Mouse (Mus musculus): Measurements from ENCODE around the gene Vps29. TPM values are rescaled to one million over a fixed set of nuclear protein-coding genes. Genes with fewer than 3 reads are reported as not detected.

Gene Vps29
- 147 and 207 TPM in 2 replicates for total RNA-seq (2014; fragmentation: Nextera tagmentation)
- 228 and 249 TPM in 2 replicates for total RNA-seq (2017)
- 9.8 and 13.5 TPM in 2 replicates for polyA plus RNA-seq (2012)

DNA sequence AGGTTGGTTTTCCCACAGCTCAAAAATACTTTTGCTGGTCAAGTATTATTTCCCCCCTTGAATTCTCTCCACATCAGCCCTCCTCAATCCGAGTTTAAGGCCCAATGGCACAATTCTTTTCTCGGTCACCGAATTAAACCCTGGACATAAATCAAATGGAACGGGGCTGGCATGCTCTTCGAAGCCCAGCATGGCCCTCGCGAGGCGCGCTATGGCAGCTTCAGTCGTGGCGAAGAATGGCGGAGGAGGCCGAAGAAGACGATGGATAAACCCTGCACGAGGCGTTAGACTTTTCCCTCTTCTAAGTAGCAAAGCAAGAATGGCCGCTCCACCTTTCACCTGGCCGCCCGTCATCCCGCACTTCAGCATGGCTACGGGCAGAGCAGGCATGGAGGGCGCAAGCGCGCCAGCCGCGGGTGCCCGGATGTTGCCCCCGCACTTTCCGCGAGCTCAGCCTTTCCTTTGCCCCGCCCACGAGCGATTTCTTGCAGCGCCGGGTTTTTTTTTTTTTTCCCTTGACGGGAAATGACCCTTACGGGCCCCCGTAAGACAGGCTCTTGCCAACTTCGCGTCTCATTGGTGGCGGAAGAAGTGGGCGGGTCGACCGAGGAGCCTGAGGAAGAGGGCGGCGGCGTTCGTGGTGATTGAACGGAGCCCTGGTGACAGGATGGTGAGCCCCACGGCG is at the start of gene Vps29, which contains the start of gene Rad9b:
Gene Vps29 (plus strand): TSS at position 563 of the 685 bp plus-strand sequence.
Gene Rad9b (minus strand): TSS at position 427 of the 685 bp plus-strand sequence.
- no peaks in the 10 kb centered on the region for H3K9me3 ChIP-seq (replicated peaks)
- H3K4me1 ChIP-seq (ENCODE audit: insufficient read depth, low read depth, low read length): peaks cover 26% of the 10 kb centered on the region
- no peaks in the 10 kb centered on the region for H3K27me3 ChIP-seq (ENCODE audit: insufficient read depth, low read length)
- H3K4me3 ChIP-seq (ENCODE audit: low read depth, low read length): peak within 1 kb of the TSS; percentile 93
- DNase-seq (ENCODE audit: low spot score) (peak; percentile 90), ATAC-seq (ENCODE audit: extremely low read depth, insufficient number of reproducible peaks, low FRiP score, poor library complexity, severe bottlenecking) (peak; percentile 90)
- H3K36me3 ChIP-seq (replicated peaks): peaks cover 42% of the 10 kb centered on the region
- TF ChIP-seq GATA1 (IDR thresholded peaks at IDR 0.05; ENCODE audit: borderline replicate concordance, low read length) (no peak), CTCF (IDR thresholded peaks at IDR 0.05; ENCODE audit: low read depth, low read length) (no peak), GATA2 (IDR thresholded peaks at IDR 0.05; ENCODE audit: borderline replicate concordance, low read depth, low read length) (no peak), TAL1 (conservative IDR thresholded peaks at IDR 0.05; ENCODE audit: low read depth, low read length) (no peak), POLR2AphosphoS5 (IDR thresholded peaks at IDR 0.05; ENCODE audit: insufficient replicate concordance, low read depth, low read length) (no peak)

DNA sequence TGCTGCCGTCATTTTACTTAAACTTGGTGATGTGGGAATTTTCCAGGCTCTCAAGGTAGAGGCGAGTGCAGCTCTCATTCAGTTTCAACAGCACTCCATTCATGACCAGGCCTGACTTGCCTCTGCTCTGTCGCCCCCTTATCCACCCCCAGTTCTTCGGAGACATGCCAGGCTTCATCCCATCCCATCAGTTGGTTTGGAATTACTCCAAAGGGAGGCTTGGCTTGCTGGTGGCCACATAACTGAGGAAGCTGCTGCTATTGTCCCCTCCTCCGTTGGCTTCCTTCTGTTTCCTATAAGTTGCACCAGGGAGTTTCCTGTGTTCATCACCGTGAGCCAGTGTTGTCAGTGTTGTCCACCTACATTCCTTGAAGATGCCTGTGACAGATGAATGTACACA is 49.6 kb upstream of the Vps29 start:
- no peaks in the 10 kb centered on the region for H3K9me3 ChIP-seq (replicated peaks)
- H3K36me3 ChIP-seq (replicated peaks): peaks cover 85% of the 10 kb centered on the region
- H3K4me1 ChIP-seq (ENCODE audit: insufficient read depth, low read depth, low read length): peaks cover 24% of the 10 kb centered on the region
- ATAC-seq (ENCODE audit: extremely low read depth, insufficient number of reproducible peaks, low FRiP score, poor library complexity, severe bottlenecking): no peak
- no peak overlapping the region for H3K4me3 ChIP-seq (ENCODE audit: low read depth, low read length)
- DNase-seq (ENCODE audit: low spot score): no peak
- TF ChIP-seq CTCF (IDR thresholded peaks at IDR 0.05; ENCODE audit: low read depth, low read length) (no peak), POLR2AphosphoS5 (IDR thresholded peaks at IDR 0.05; ENCODE audit: insufficient replicate concordance, low read depth, low read length) (no peak), GATA2 (IDR thresholded peaks at IDR 0.05; ENCODE audit: borderline replicate concordance, low read depth, low read length) (no peak), GATA1 (IDR thresholded peaks at IDR 0.05; ENCODE audit: borderline replicate concordance, low read length) (no peak), TAL1 (conservative IDR thresholded peaks at IDR 0.05; ENCODE audit: low read depth, low read length) (no peak)
- H3K27me3 ChIP-seq (ENCODE audit: insufficient read depth, low read length): no peaks in the 10 kb centered on the region

- no peak for DNase-seq (ENCODE audit: low spot score)
- Histone ChIP-seq H3K4me3 (ENCODE audit: low read depth, low read length) (no peak overlapping the region), H3K36me3 (replicated peaks) (peaks cover 80% of the 10 kb centered on the region), H3K9me3 (replicated peaks) (no peaks in the 10 kb centered on the region), H3K27me3 (ENCODE audit: insufficient read depth, low read length) (no peaks in the 10 kb centered on the region), H3K4me1 (ENCODE audit: insufficient read depth, low read depth, low read length) (peaks cover 24% of the 10 kb centered on the region)
- no peak for TF ChIP-seq CTCF (IDR thresholded peaks at IDR 0.05; ENCODE audit: low read depth, low read length)
- TF ChIP-seq POLR2AphosphoS5 (IDR thresholded peaks at IDR 0.05; ENCODE audit: insufficient replicate concordance, low read depth, low read length): no peak
- no peak for TF ChIP-seq GATA2 (IDR thresholded peaks at IDR 0.05; ENCODE audit: borderline replicate concordance, low read depth, low read length)
- no peak for TF ChIP-seq GATA1 (IDR thresholded peaks at IDR 0.05; ENCODE audit: borderline replicate concordance, low read length)
- no peak for TF ChIP-seq TAL1 (conservative IDR thresholded peaks at IDR 0.05; ENCODE audit: low read depth, low read length)
- no peak for ATAC-seq (ENCODE audit: extremely low read depth, insufficient number of reproducible peaks, low FRiP score, poor library complexity, severe bottlenecking)
Measured at GRCm38 (mm10) chr5:122305472-122305871, 48.7 kb upstream of the Vps29 start.

- ATAC-seq (ENCODE audit: extremely low read depth, insufficient number of reproducible peaks, low FRiP score, poor library complexity, severe bottlenecking): no peak
- no peaks in the 10 kb centered on the region for H3K9me3 ChIP-seq (replicated peaks)
- H3K36me3 ChIP-seq (replicated peaks): peaks cover 85% of the 10 kb centered on the region
- H3K27me3 ChIP-seq (ENCODE audit: insufficient read depth, low read length): no peaks in the 10 kb centered on the region
- DNase-seq (ENCODE audit: low spot score): no peak
- H3K4me1 ChIP-seq (ENCODE audit: insufficient read depth, low read depth, low read length): peaks cover 24% of the 10 kb centered on the region
- H3K4me3 ChIP-seq (ENCODE audit: low read depth, low read length): no peak overlapping the region
- TF ChIP-seq CTCF (IDR thresholded peaks at IDR 0.05; ENCODE audit: low read depth, low read length): no peak
- TF ChIP-seq GATA2 (IDR thresholded peaks at IDR 0.05; ENCODE audit: borderline replicate concordance, low read depth, low read length): no peak
- no peak for TF ChIP-seq GATA1 (IDR thresholded peaks at IDR 0.05; ENCODE audit: borderline replicate concordance, low read length)
- TF ChIP-seq TAL1 (conservative IDR thresholded peaks at IDR 0.05; ENCODE audit: low read depth, low read length): no peak
- TF ChIP-seq POLR2AphosphoS5 (IDR thresholded peaks at IDR 0.05; ENCODE audit: insufficient replicate concordance, low read depth, low read length): no peak
Measured at GRCm38 (mm10) chr5:122306536-122306935, 47.6 kb upstream of the Vps29 start.

DNA sequence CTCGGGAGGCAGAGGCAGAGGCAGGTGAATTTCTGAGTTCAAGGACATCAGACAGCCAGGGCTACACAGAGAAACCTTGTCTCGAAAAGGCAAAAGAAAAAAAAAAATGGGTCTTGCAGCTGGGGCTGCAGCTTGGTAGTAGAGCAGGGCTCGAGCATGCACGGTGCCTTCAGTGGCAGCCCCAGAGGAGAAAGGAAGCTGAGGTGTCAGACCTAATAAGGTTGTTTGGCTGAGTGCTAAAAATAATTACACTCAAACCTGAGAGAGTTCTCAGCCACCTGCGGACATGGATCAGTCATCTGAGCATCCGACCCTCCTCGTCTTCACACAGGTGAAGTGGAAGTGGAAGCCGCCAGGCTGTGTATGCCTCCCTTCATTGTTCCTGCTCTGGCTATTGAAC is 43.5 kb upstream of the Vps29 start:
- TF ChIP-seq TAL1 (conservative IDR thresholded peaks at IDR 0.05; ENCODE audit: low read depth, low read length) (no peak), GATA2 (IDR thresholded peaks at IDR 0.05; ENCODE audit: borderline replicate concordance, low read depth, low read length) (no peak), GATA1 (IDR thresholded peaks at IDR 0.05; ENCODE audit: borderline replicate concordance, low read length) (no peak), POLR2AphosphoS5 (IDR thresholded peaks at IDR 0.05; ENCODE audit: insufficient replicate concordance, low read depth, low read length) (no peak), CTCF (IDR thresholded peaks at IDR 0.05; ENCODE audit: low read depth, low read length) (no peak)
- no peak overlapping the region for H3K4me3 ChIP-seq (ENCODE audit: low read depth, low read length)
- peaks cover 13% of the 10 kb centered on the region for H3K4me1 ChIP-seq (ENCODE audit: insufficient read depth, low read depth, low read length)
- ATAC-seq (ENCODE audit: extremely low read depth, insufficient number of reproducible peaks, low FRiP score, poor library complexity, severe bottlenecking) (no peak), DNase-seq (ENCODE audit: low spot score) (no peak)
- no peaks in the 10 kb centered on the region for H3K9me3 ChIP-seq (replicated peaks)
- no peaks in the 10 kb centered on the region for H3K27me3 ChIP-seq (ENCODE audit: insufficient read depth, low read length)
- peaks cover 89% of the 10 kb centered on the region for H3K36me3 ChIP-seq (replicated peaks)

- H3K9me3 ChIP-seq (replicated peaks): no peaks in the 10 kb centered on the region
- no peak for TF ChIP-seq TAL1 (conservative IDR thresholded peaks at IDR 0.05; ENCODE audit: low read depth, low read length)
- no peak for TF ChIP-seq POLR2AphosphoS5 (IDR thresholded peaks at IDR 0.05; ENCODE audit: insufficient replicate concordance, low read depth, low read length)
- no peak for TF ChIP-seq CTCF (IDR thresholded peaks at IDR 0.05; ENCODE audit: low read depth, low read length)
- no peak for TF ChIP-seq GATA1 (IDR thresholded peaks at IDR 0.05; ENCODE audit: borderline replicate concordance, low read length)
- no peak for TF ChIP-seq GATA2 (IDR thresholded peaks at IDR 0.05; ENCODE audit: borderline replicate concordance, low read depth, low read length)
- DNase-seq (ENCODE audit: low spot score): no peak
Measured at GRCm38 (mm10) chr5:122311692-122312091, 42.5 kb upstream of the Vps29 start.

More at GRCm38 (mm10) chr5:122311692-122312091, 42.5 kb upstream of the Vps29 start:
- H3K27me3 ChIP-seq (ENCODE audit: insufficient read depth, low read length): no peaks in the 10 kb centered on the region
- no peak overlapping the region for H3K4me3 ChIP-seq (ENCODE audit: low read depth, low read length)
- no peak for ATAC-seq (ENCODE audit: extremely low read depth, insufficient number of reproducible peaks, low FRiP score, poor library complexity, severe bottlenecking)
- H3K4me1 ChIP-seq (ENCODE audit: insufficient read depth, low read depth, low read length): peaks cover 11% of the 10 kb centered on the region
- H3K36me3 ChIP-seq (replicated peaks): peaks cover 93% of the 10 kb centered on the region
